15 mouse cellular contexts compared by ENCODE assay signal in genomic region chr4:155241789-155242188, GRCm38 (mm10). TPM values are rescaled to one million over a fixed set of nuclear protein-coding genes. Genes with fewer than 3 reads are reported as not detected.
DNase-seq lines count a peak whose midpoint lies in the region; ATAC-seq and TF ChIP-seq lines count a peak whose summit lies in the region.
"Had no signal": no experiment of that assay in that cellular context is flagged by ENCODE, and none has a peak within 500 bp of the region (broad histone marks: within the 10 kb centered on the region; RNA-seq: fewer than 3 reads in every experiment).

No protein-coding gene starts in this region.

- WGBS in heart, embryonic 14.5 days: 54% methylated on average over 9 of the region's 9 CpGs
- 60% methylated on average over 9 of the region's 9 CpGs for WGBS in heart, embryonic 11.5 days (ENCODE audit: insufficient replicate concordance)

- no peak overlapping the region for H3K4me2 ChIP-seq in heart, embryonic 14.5 days (ENCODE audit: low read length)
- no peak overlapping the region for H3K4me2 ChIP-seq in heart, embryonic 11.5 days
- H3K4me2 ChIP-seq: embryonic facial prominence, embryonic 15.5 days had no signal

- peaks cover 12 to 22% of the 10 kb centered on the region in 2 experiments for H3K4me1 ChIP-seq in heart, embryonic 14.5 days (ENCODE audit: control insufficient read depth in 2 of 2, insufficient read depth in 2 of 2, low read length in 2 of 2)
- H3K4me1 ChIP-seq in heart, embryonic 11.5 days (ENCODE audit: control insufficient read depth, insufficient read depth, low read length): peaks cover 18% of the 10 kb centered on the region

- no peak overlapping the region for H3K27ac ChIP-seq in heart, embryonic 14.5 days (replicated peaks in 1 of 2; ENCODE audit: control insufficient read depth in 1 of 2, insufficient read depth in 1 of 2, low read depth in 2 of 2, low read length in 2 of 2)
- no peak overlapping the region for H3K27ac ChIP-seq in heart, embryonic 11.5 days (ENCODE audit: low read depth, low read length)
- no peak overlapping the region for H3K27ac ChIP-seq in layer of hippocampus, adult 2 months
- H3K27ac ChIP-seq: embryonic facial prominence, embryonic 15.5 days; forebrain, embryonic 10.5 days had no signal

- H3K27me3 ChIP-seq in heart, embryonic 14.5 days (ENCODE audit: control insufficient read depth, insufficient read depth, low read length): no peaks in the 10 kb centered on the region
- no peaks in the 10 kb centered on the region for H3K27me3 ChIP-seq in heart, embryonic 11.5 days (ENCODE audit: control insufficient read depth, insufficient read depth, low read length)
- H3K27me3 ChIP-seq: embryonic facial prominence, embryonic 15.5 days had no signal

- DNase-seq in left cerebral cortex, postnatal 4 days: peak; percentile 59
- DNase-seq in left cerebral cortex, postnatal 36 days (ENCODE audit: low spot score in 2 of 2): no peak
- peak; percentile 94 for DNase-seq in cerebellum, adult 9-10 months
- no peak for DNase-seq in layer of hippocampus, adult 2 months (ENCODE audit: low spot score in 2 of 2)
- DNase-seq: B cell, adult 2 months; forebrain, postnatal 0 days; liver; liver, postnatal 0 days; right cerebral cortex, postnatal 14 days had no signal

- H3K9ac ChIP-seq in heart, embryonic 14.5 days (ENCODE audit: low read length): peak overlapping the region; percentile 0; the same call in 1 of the 2 replicates
- no peak overlapping the region for H3K9ac ChIP-seq in heart, embryonic 11.5 days (ENCODE audit: low read depth, low read length)
- H3K9ac ChIP-seq: embryonic facial prominence, embryonic 15.5 days; forebrain, postnatal 0 days; liver, postnatal 0 days had no signal

- H3K4me3 ChIP-seq in heart, embryonic 14.5 days (ENCODE audit: control insufficient read depth in 1 of 2, insufficient read depth in 1 of 2, low read depth in 1 of 2, low read length in 2 of 2): no peak overlapping the region
- H3K4me3 ChIP-seq in heart, embryonic 11.5 days (ENCODE audit: low read depth, low read length): no peak overlapping the region
- no peak overlapping the region for H3K4me3 ChIP-seq in layer of hippocampus, adult 2 months
- H3K4me3 ChIP-seq: embryonic facial prominence, embryonic 15.5 days; forebrain, embryonic 10.5 days had no signal

- intact Hi-C loops in left cerebral cortex, postnatal 4 days (cut with DNase I): no loop called here
- intact Hi-C loops in left cerebral cortex, postnatal 36 days (cut with DNase I): no loop called here

- no peak for TF ChIP-seq CTCF in layer of hippocampus, adult 2 months (conservative IDR thresholded peaks at IDR 0.05)

- no peak for ATAC-seq in heart, embryonic 14.5 days (ENCODE audit: insufficient number of reproducible peaks, insufficient read depth, low FRiP score, low read depth)
- no peak for ATAC-seq in heart, embryonic 11.5 days (replicated peaks; ENCODE audit: insufficient number of reproducible peaks, low FRiP score, low TSS enrichment)
- no peak for ATAC-seq in erythroblast, adult 5-6 weeks (replicated peaks; ENCODE audit: low FRiP score, poor library complexity, severe bottlenecking)
- ATAC-seq: forebrain, postnatal 0 days; liver, postnatal 0 days; midbrain, embryonic 16.5 days had no signal

- no peaks in the 10 kb centered on the region for H3K36me3 ChIP-seq in heart, embryonic 14.5 days (ENCODE audit: control insufficient read depth, insufficient read depth, low read length)
- no peaks in the 10 kb centered on the region for H3K36me3 ChIP-seq in heart, embryonic 11.5 days (ENCODE audit: control insufficient read depth, insufficient read depth, low read length)
- H3K36me3 ChIP-seq: embryonic facial prominence, embryonic 15.5 days; forebrain, embryonic 10.5 days had no signal

- no peaks in the 10 kb centered on the region for H3K9me3 ChIP-seq in heart, embryonic 14.5 days (ENCODE audit: control insufficient read depth, low read length)
- H3K9me3 ChIP-seq in heart, embryonic 11.5 days (replicated peaks; ENCODE audit: control insufficient read depth, low read length): no peaks in the 10 kb centered on the region
- H3K9me3 ChIP-seq: embryonic facial prominence, embryonic 15.5 days; forebrain, embryonic 10.5 days had no signal

RNA-seq across cellular contexts. Expression of gene Faap20, which starts 7.8 kb away (rescaled TPM):
- 68.5 and 74.8 TPM in 2 replicates for polyA plus RNA-seq in heart, embryonic 14.5 days (2014; fragmentation: Nextera tagmentation; extraction: Ambion mirVana)
- polyA plus RNA-seq in heart, embryonic 11.5 days (2014; fragmentation: Nextera tagmentation; extraction: Ambion mirVana): 64.9 and 66.8 TPM in 2 replicates
- total RNA-seq in left cerebral cortex, postnatal 4 days (2021): 10 to 100 TPM; 32.1 to 33.0 TPM
- 10 to 100 TPM; 26.0 to 28.0 TPM for total RNA-seq in left cerebral cortex, postnatal 36 days (2021)
- 10 to 100 TPM; 29.2 to 34.3 TPM for total RNA-seq in layer of hippocampus, adult 2 months (2021)
- total RNA-seq in erythroblast, adult 5-6 weeks (2015; ENCODE audit: low replicate concordance): 5.4 and 8.1 TPM in 2 replicates
- total RNA-seq in erythroblast, adult 5-6 weeks (2017; ENCODE audit: low replicate concordance): 2.9 and 3.5 TPM in 2 replicates

RNA-seq across cellular contexts. Expression of gene Ski, which starts 19.4 kb away (rescaled TPM):
- 16.2 TPM in 2 replicates for polyA plus RNA-seq in heart, embryonic 14.5 days (2014; fragmentation: Nextera tagmentation; extraction: Ambion mirVana)
- polyA plus RNA-seq in heart, embryonic 11.5 days (2014; fragmentation: Nextera tagmentation; extraction: Ambion mirVana): 14.6 and 14.8 TPM in 2 replicates
- total RNA-seq in left cerebral cortex, postnatal 4 days (2021): 100 to 1,000 TPM; 117 to 121 TPM
- total RNA-seq in left cerebral cortex, postnatal 36 days (2021): 100 to 1,000 TPM; 113 to 119 TPM
- 100 to 1,000 TPM; 128 to 136 TPM for total RNA-seq in layer of hippocampus, adult 2 months (2021)
- total RNA-seq in erythroblast, adult 5-6 weeks (2015; ENCODE audit: low replicate concordance): 8.8 and 10.8 TPM in 2 replicates
- total RNA-seq in erythroblast, adult 5-6 weeks (2017; ENCODE audit: low replicate concordance): 2.8 and 3.4 TPM in 2 replicates

Comparison
In these comparisons a context has a peak if more than half of its experiments do, and no peak if none do; other contexts are left out.
1. DNase-seq: peak in left cerebral cortex, postnatal 4 days (single experiment) and cerebellum, adult 9-10 months (single experiment); none in left cerebral cortex, postnatal 36 days (0 of 2) and layer of hippocampus, adult 2 months (0 of 2).
2. RNA of gene Ski, which starts 19.4 kb away (total RNA-seq): 128 to 136 TPM in layer of hippocampus, adult 2 months, 117 to 121 TPM in left cerebral cortex, postnatal 4 days and 113 to 119 TPM in left cerebral cortex, postnatal 36 days; 2.8 to 10.8 TPM in erythroblast, adult 5-6 weeks; every median in the first group is over 4 times any median in the second.